Mouse (Mus musculus) liver, postnatal 0 days (tissue): ENCODE measurements around the gene Cdh23. TPM values are rescaled to one million over a fixed set of nuclear protein-coding genes. Genes with fewer than 3 reads are reported as not detected.

Source experiments
- ATAC-seq: fragments of 200-750 bp; cut with Nextera tagmentation; 2 replicates; pipeline ENCODE4 v1.8.0; 2017; ENCODE audit warnings: mild to moderate bottlenecking, moderate library complexity
- DNase-seq: peaks from one replicate; pipeline ENCODE4 v3.0.0-alpha.2; 2016
- H3K27ac ChIP-seq: fragments of 300-500 bp; sonication (generic); 2 replicates; pipeline ENCODE4 v1.5.1; 2014; ENCODE audit warnings: antibody characterized with exemption, moderate library complexity, mild to moderate bottlenecking, low read depth
- H3K27me3 ChIP-seq: fragments of 300-500 bp; sonication (generic); 2 replicates; pipeline ENCODE4 v1.6.1; 2014; ENCODE audit warnings: low read length, control low read depth, mixed read lengths; ENCODE audit not compliant: insufficient read depth
- H3K36me3 ChIP-seq: fragments of 300-500 bp; sonication (generic); replicated peaks from 2 replicates; pipeline ENCODE4 v1.6.1; 2014; ENCODE audit warnings: mild to moderate bottlenecking, control low read depth, low read length, moderate library complexity, mixed read lengths; ENCODE audit not compliant: insufficient read depth
- H3K4me1 ChIP-seq: fragments of 300-500 bp; sonication (generic); 2 replicates; pipeline ENCODE4 v1.6.1; 2014; ENCODE audit warnings: antibody characterized with exemption, mild to moderate bottlenecking, control low read depth; ENCODE audit not compliant: insufficient read depth
- H3K4me2 ChIP-seq: fragments of 300-500 bp; sonication (generic); 2 replicates; pipeline ENCODE4 v1.6.1; 2014; ENCODE audit warnings: low read depth, mild to moderate bottlenecking, low read length, moderate library complexity, mixed read lengths
- H3K4me3 ChIP-seq: fragments of 300-500 bp; sonication (generic); 2 replicates; pipeline ENCODE4 v1.5.1; 2014; ENCODE audit warnings: low read depth, low read length
- H3K9ac ChIP-seq: fragments of 300-500 bp; sonication (generic); replicated peaks from 2 replicates; pipeline ENCODE4 v1.6.1; 2014; ENCODE audit warnings: mild to moderate bottlenecking, moderate library complexity
- H3K9me3 ChIP-seq: fragments of 300-500 bp; sonication (generic); 2 replicates; pipeline ENCODE4 v1.6.1; 2016; ENCODE audit warnings: mild to moderate bottlenecking, control low read depth, low read length, mixed read lengths
- CTCF ChIP-seq: sonication (generic); IDR thresholded peaks from 2 replicates; pipeline ENCODE4 v1.5.1; 2016; ENCODE audit warnings: antibody characterized with exemption, low read depth
- EP300 ChIP-seq: IDR thresholded peaks from 2 replicates; pipeline ENCODE4 v1.6.1; 2016; ENCODE audit warnings: antibody characterized with exemption, low read depth, mild to moderate bottlenecking
- WGBS: fragments of 180-500 bp; shearing (Covaris S2); extraction: QIAGEN DNeasy Blood & Tissue Kit; methylation state at CpG from one replicate; pipeline ENCODE4 v1.1.7; 2014; ENCODE audit not compliant: insufficient replicate concordance; 5-methylcytosine and 5-hydroxymethylcytosine counted together
- polyA plus RNA-seq: library from polyadenylated mRNA; unstranded; fragments of >200 nt; fragmentation: Nextera tagmentation; extraction: Ambion mirVana; gene quantifications from 2 replicates; pipeline ENCODE4 v1.2.1, GENCODE M21; 2015

Cdh23 gene
- polyA plus RNA-seq, 1 experiment from 2014 or later, result 0.28 TPM

DNA sequence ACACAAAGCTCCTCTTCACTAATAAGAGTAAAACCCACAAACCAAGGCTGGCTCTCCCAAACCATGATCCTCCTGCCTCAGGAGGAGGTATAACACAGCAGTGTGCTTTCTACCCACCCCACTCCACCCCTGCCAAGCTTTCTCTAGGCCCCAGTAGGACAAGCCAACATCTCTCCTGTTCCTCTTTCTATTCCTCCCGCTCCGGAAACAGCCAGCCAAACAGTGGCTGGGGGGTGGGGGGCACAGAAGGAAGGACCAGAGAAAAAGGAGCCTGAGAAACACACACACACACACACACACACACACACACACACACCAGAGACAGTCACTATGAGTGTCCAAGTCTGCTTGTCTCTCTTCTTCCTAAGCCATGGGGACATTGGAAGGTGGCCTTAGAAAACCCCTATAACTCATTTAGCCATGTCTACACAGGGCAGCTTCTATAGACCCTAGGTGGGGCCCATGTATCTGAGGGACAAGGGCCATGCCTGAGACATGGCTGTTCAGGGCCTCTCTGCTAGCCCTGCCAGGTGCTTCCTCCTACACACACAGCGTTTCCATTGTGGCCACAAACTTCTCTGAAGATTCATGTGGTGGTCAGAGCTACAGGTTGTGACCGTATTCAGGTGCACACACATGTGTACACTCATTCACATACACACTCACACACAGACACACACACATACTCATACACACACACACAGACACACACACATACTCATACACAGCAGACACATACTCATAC lies 43.5 kb upstream of the Cdh23 start:
- no peak overlapping the region for H3K4me3 ChIP-seq
- WGBS, result 41% methylated on average over 4 of the region's 4 CpGs
- no peaks in the 10 kb centered on the region for H3K36me3 ChIP-seq
- no peak overlapping the region for H3K9ac ChIP-seq
- peak overlapping the region; percentile 60 for H3K27ac ChIP-seq
- H3K27me3 ChIP-seq, result no peaks in the 10 kb centered on the region
- TF ChIP-seq CTCF (no peak), EP300 (no peak)
- no peaks in the 10 kb centered on the region for H3K9me3 ChIP-seq
- peaks cover 9% of the 10 kb centered on the region for H3K4me1 ChIP-seq
- DNase-seq, result no peak
- no peak overlapping the region for H3K4me2 ChIP-seq
- ATAC-seq, result peak; percentile 12; the same call in 1 of the 2 replicates

DNA sequence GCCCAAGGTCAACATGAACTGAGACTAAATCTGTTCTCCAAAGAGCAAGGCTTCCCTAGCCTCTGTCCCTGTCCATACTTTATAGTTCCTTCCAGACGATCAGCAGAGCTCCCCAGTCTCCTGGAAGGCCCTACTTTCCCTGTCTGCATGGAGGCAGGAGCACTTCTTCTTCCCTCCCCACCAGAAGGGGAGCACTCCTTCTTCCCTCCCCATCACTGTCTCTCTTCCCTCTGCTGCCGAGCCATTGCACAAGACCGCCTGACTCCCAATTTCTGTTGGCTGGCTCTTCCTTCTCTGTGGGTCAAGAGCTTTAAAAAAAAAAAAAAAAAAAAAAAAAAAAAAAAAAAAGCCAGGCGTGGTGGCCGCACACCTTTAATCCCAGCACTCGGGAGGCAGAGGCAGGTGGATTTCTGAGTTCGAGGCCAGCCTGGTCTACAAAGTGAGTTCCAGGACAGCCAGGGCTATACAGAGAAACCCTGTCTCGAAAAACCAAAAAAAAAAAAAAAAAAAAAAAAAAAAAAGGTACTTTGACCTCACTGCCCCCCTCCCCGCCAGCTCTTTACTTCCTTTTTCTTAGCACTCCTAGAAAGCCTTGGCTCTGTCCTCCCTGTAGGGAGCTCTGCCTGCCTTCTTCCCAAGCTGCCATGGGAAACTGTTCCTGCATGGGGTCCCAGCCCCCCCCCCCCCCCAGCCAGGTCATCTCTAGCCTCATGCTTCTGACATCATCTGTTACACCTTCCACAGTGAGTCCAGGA lies 41.8 kb upstream of the Cdh23 start:
- Histone ChIP-seq H3K4me3 (no peak overlapping the region), H3K4me1 (peaks cover 12% of the 10 kb centered on the region), H3K36me3 (no peaks in the 10 kb centered on the region), H3K9me3 (no peaks in the 10 kb centered on the region), H3K4me2 (no peak overlapping the region), H3K27me3 (no peaks in the 10 kb centered on the region), H3K27ac (peak overlapping the region; percentile 60; the same call in 1 of the 2 replicates), H3K9ac (no peak overlapping the region)
- no peak for TF ChIP-seq CTCF
- TF ChIP-seq EP300, result no peak
- ATAC-seq (peak; percentile 24; the same call in 1 of the 2 replicates), DNase-seq (no peak)
- 27% methylated on average over 7 of the region's 9 CpGs for WGBS

DNA sequence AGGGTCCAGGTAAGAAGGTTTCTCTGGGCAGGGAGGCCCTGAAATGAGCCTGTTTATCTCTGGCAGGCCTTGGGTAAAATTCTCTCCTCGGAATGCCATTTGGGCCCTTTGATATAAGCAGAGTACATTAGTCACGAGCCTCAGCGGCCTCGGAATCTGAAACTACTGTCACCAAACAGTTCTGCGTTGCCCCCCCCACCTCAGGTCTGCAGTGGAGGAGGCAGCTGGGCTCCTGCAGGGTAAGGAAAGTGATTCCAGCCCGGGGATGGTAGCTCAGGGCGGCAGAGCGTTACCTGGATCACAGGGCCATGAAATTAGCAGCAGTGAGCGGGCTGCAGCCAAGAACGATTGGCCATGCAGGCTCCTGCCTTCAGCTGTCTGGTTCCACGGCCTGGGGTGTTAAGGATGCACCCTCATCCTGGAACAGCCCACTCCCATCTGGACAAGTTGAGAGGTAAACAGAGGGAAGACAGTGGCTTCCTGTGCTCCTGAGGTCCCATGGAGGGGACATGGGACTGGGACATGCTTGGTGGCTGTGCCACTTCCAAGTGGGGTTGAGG lies 41.0 kb upstream of the Cdh23 start:
- ATAC-seq (no peak), DNase-seq (no peak)
- TF ChIP-seq CTCF, result no peak
- no peak for TF ChIP-seq EP300
- H3K27me3 ChIP-seq, result no peaks in the 10 kb centered on the region
- no peaks in the 10 kb centered on the region for H3K9me3 ChIP-seq
- H3K4me2 ChIP-seq, result no peak overlapping the region
- no peaks in the 10 kb centered on the region for H3K36me3 ChIP-seq
- H3K9ac ChIP-seq, result no peak overlapping the region
- H3K4me1 ChIP-seq, result peaks cover 12% of the 10 kb centered on the region
- WGBS, result 87% methylated on average over 11 of the region's 11 CpGs
- no peak overlapping the region for H3K27ac ChIP-seq
- no peak overlapping the region for H3K4me3 ChIP-seq

DNA sequence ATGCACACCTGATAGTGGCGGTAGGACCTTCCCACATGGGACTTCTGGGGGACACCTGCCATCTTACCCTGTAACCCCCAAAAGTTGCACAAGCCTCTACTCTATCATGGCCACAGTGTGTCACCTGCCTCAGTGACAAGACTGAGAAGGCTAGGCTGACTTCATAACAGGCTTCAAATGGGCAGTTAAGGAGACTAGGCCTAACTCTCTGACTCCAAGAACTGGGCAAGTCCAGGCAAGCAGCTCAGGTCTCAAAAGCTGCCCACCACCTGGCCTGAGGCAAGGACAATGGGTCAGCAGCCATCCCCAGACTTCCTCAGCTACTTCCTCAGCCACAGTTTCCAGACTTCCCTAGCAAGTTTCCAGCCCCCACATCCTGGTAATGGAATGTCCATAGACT lies 39.4 kb upstream of the Cdh23 start:
- Histone ChIP-seq H3K4me3 (no peak overlapping the region), H3K4me1 (peaks cover 12% of the 10 kb centered on the region), H3K4me2 (no peak overlapping the region), H3K27me3 (no peaks in the 10 kb centered on the region), H3K9me3 (no peaks in the 10 kb centered on the region), H3K9ac (no peak overlapping the region), H3K36me3 (no peaks in the 10 kb centered on the region), H3K27ac (no peak overlapping the region)
- TF ChIP-seq CTCF (no peak), EP300 (no peak)
- WGBS, result 88% methylated on average over 1 of the region's 1 CpGs
- DNase-seq, result no peak
- no peak for ATAC-seq

DNA sequence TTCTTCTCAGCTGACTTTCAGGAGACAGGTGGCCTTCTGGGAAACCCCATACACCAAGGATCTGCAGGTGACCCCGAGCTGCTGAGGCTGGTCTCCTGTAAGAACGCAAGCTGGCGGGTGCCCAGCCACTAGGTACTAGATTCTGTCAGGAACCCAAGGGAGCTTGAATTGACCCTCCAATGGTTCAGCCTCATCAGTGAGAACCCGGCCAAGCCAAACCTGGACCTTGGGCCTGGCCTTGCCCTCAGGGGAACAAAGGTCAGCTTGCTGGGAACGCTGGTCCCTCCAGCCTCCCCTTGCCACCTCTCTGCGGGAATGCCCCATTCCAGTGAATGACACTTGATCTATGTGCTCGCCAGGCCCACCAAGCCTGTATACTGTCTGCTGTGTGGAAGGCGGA lies 37.2 kb upstream of the Cdh23 start:
- Histone ChIP-seq H3K9ac (no peak overlapping the region), H3K4me1 (peaks cover 5% of the 10 kb centered on the region; the same call in 1 of the 2 replicates), H3K9me3 (no peaks in the 10 kb centered on the region), H3K27me3 (no peaks in the 10 kb centered on the region), H3K4me2 (no peak overlapping the region), H3K4me3 (no peak overlapping the region), H3K27ac (no peak overlapping the region), H3K36me3 (no peaks in the 10 kb centered on the region)
- 76% methylated on average over 8 of the region's 8 CpGs for WGBS
- 0 out of 2 replicates have a peak, but pooled peaks have one; percentile 25 for ATAC-seq
- no peak for TF ChIP-seq CTCF
- TF ChIP-seq EP300, result no peak
- DNase-seq, result no peak

DNA sequence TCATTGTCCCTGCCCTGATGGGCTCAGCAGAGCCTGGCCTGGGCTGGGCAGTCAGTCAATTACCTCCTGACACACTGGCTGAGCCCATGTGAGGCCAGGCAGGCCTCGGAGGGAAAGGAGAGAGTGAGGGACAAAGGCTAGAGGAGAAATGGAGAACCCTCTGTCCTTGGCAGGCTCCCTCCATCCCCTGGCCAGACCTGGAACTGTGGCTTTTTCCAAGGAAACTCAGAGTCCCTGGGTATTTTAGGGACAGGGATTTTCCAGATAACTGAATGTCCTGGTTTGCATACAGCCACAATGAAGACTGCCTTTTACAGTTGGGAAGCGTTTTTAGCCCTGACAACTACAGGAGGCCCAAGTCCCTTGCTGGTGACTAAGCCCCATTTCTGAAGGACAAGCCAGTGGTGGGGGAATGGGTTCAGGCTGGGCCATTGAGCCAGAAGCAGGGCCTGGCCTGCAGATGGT lies 36.1 kb upstream of the Cdh23 start:
- Histone ChIP-seq H3K36me3 (no peaks in the 10 kb centered on the region), H3K27me3 (no peaks in the 10 kb centered on the region), H3K4me1 (peaks cover 5% of the 10 kb centered on the region; the same call in 1 of the 2 replicates), H3K4me2 (no peak overlapping the region), H3K9me3 (no peaks in the 10 kb centered on the region), H3K27ac (no peak overlapping the region), H3K4me3 (no peak overlapping the region), H3K9ac (no peak overlapping the region)
- 62% methylated on average over 2 of the region's 2 CpGs for WGBS
- DNase-seq (no peak), ATAC-seq (no peak)
- no peak for TF ChIP-seq CTCF
- TF ChIP-seq EP300, result no peak
